Mouse (Mus musculus) embryonic facial prominence, embryonic 11.5 days (tissue): ENCODE results near the gene Glt28d2. TPM values are rescaled to one million over a fixed set of nuclear protein-coding genes. Genes with fewer than 3 reads are reported as not detected.

Experiments
- ATAC-seq: fragments of 200-750 bp; cut with Nextera tagmentation; replicated peaks from 2 replicates; pipeline ENCODE4 v1.8.0; 2017; ENCODE audit warnings: low read depth; ENCODE audit not compliant: insufficient number of reproducible peaks, low FRiP score, low TSS enrichment
- DNase-seq: peaks from one replicate; pipeline ENCODE4 v3.0.0-alpha.2; 2015; ENCODE audit warnings: low spot score
- H3K27ac ChIP-seq: fragments of 300-500 bp; sonication (generic); replicated peaks from 2 replicates; pipeline ENCODE4 v1.5.1; 2014; ENCODE audit warnings: mild to moderate bottlenecking, low read depth, low read length, control low read depth
- H3K27me3 ChIP-seq: fragments of 300-500 bp; sonication (generic); 2 replicates; pipeline ENCODE4 v1.6.1; 2014; ENCODE audit warnings: mild to moderate bottlenecking, low read length, moderate library complexity, mixed read lengths; ENCODE audit not compliant: control insufficient read depth, insufficient read depth
- H3K36me3 ChIP-seq: fragments of 300-500 bp; sonication (generic); replicated peaks from 2 replicates; pipeline ENCODE4 v1.6.1; 2014; ENCODE audit warnings: low read depth, mild to moderate bottlenecking, low read length, moderate library complexity, mixed read lengths; ENCODE audit not compliant: control insufficient read depth, insufficient read depth
- H3K4me1 ChIP-seq: fragments of 300-500 bp; sonication (generic); 2 replicates; pipeline ENCODE4 v1.6.1; 2014; ENCODE audit warnings: low read length, mixed read lengths; ENCODE audit not compliant: control insufficient read depth, insufficient read depth
- H3K4me2 ChIP-seq: fragments of 300-500 bp; sonication (generic); 2 replicates; pipeline ENCODE4 v1.6.1; 2014; ENCODE audit warnings: low read depth, mild to moderate bottlenecking, control low read depth, low read length, moderate library complexity
- H3K4me3 ChIP-seq: fragments of 300-500 bp; sonication (generic); 2 replicates; pipeline ENCODE4 v1.5.1; 2014; ENCODE audit warnings: low read depth, low read length, control low read depth
- H3K9ac ChIP-seq: fragments of 300-500 bp; sonication (generic); replicated peaks from 2 replicates; pipeline ENCODE4 v1.6.1; 2014; ENCODE audit warnings: mild to moderate bottlenecking, control low read depth, low read length
- H3K9me3 ChIP-seq: fragments of 300-500 bp; sonication (generic); replicated peaks from 2 replicates; pipeline ENCODE4 v1.6.1; 2016; ENCODE audit warnings: mild to moderate bottlenecking, low read length, inconsistent platforms, mixed read lengths; ENCODE audit not compliant: control insufficient read depth
- WGBS: fragments of 180-500 bp; shearing (Covaris S2); extraction: QIAGEN DNeasy Blood & Tissue Kit; methylation state at CpG from one replicate; pipeline ENCODE4 v1.1.7; 2014; 5-methylcytosine and 5-hydroxymethylcytosine counted together
- polyA plus RNA-seq: library from polyadenylated mRNA; unstranded; fragments of >200 nt; fragmentation: Nextera tagmentation; extraction: Ambion mirVana; gene quantifications from 2 replicates; pipeline ENCODE4 v1.2.1, GENCODE M21; 2014

Gene Glt28d2
- polyA plus RNA-seq, 1 experiment from 2014 or later = 0.94 TPM

DNA sequence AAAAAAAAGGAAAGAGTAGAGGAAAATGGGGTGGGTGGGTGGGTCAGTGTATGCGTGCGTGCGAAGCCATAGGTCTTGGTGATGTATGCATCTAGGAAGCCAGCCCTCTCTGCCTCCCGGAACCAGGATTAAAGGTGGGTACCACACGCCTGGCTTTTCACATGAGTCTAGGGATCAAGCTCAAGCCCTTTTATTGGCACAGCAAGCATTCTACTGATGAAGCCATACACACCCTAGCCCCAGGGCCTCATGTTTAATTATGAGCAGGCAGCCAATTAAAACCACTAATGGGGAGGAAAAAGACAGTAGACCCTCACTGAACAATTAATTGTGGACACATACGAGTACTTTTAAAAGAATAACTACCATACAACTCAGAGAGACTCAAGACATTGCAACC, 33.2 kb downstream of the Glt28d2 start:
- H3K36me3 ChIP-seq = no peaks in the 10 kb centered on the region
- no peaks in the 10 kb centered on the region for H3K27me3 ChIP-seq
- no peak overlapping the region for H3K4me3 ChIP-seq
- H3K4me2 ChIP-seq = no peak overlapping the region
- H3K27ac ChIP-seq = no peak overlapping the region
- ATAC-seq (no peak), DNase-seq (no peak)
- 88% methylated on average over 6 of the region's 6 CpGs for WGBS
- H3K9ac ChIP-seq = no peak overlapping the region
- H3K4me1 ChIP-seq = no peaks in the 10 kb centered on the region
- H3K9me3 ChIP-seq = no peaks in the 10 kb centered on the region

DNA sequence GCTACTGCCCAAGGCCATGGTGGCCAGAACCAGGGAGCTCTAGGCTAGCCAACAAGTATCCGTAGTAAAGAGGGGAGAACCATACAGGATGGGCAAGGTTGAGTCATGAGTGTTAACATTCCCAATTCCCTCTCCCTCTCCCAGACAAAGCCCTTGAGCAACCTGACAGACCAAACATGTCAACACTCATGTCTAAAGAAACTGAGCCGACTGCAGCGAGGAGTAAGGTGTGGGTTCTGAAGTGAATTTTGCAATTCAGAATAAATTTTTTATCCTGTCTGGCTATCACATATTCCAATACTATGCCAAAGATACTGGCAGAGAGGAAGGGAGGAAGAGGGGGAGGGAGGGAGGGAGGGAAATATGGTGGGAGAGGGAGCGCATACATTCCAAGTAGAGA, 33.6 kb downstream of the Glt28d2 start:
- H3K27ac ChIP-seq = no peak overlapping the region
- no peaks in the 10 kb centered on the region for H3K27me3 ChIP-seq
- 82% methylated on average over 4 of the region's 4 CpGs for WGBS
- no peak for DNase-seq
- H3K9me3 ChIP-seq = no peaks in the 10 kb centered on the region
- no peaks in the 10 kb centered on the region for H3K36me3 ChIP-seq
- no peak overlapping the region for H3K4me2 ChIP-seq
- H3K4me3 ChIP-seq = no peak overlapping the region
- H3K4me1 ChIP-seq = no peaks in the 10 kb centered on the region
- H3K9ac ChIP-seq = no peak overlapping the region
- no peak for ATAC-seq

DNA sequence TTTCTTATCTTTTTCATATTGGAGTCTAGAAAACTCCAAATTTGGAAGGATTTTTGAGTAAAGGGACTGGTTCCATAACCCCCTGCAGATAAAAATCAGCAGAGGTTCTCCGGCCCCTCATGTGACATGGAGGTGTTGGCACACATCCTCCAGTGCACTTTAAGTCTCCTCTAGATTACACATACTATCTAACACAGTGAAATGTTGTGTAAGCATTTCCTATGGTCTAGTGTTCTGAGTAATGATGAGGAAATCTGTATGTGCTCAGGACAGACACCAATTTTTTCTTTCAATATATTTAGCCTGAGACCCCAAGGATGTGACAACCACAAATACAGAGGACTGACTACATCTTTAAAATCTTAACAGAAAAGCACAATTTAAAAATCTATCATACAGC, 37.2 kb downstream of the Glt28d2 start:
- no peak overlapping the region for H3K27ac ChIP-seq
- H3K27me3 ChIP-seq = no peaks in the 10 kb centered on the region
- H3K36me3 ChIP-seq = no peaks in the 10 kb centered on the region
- 90% methylated on average over 1 of the region's 1 CpGs for WGBS
- ATAC-seq (no peak), DNase-seq (no peak)
- H3K4me3 ChIP-seq = no peak overlapping the region
- no peaks in the 10 kb centered on the region for H3K4me1 ChIP-seq
- no peak overlapping the region for H3K4me2 ChIP-seq
- no peaks in the 10 kb centered on the region for H3K9me3 ChIP-seq
- no peak overlapping the region for H3K9ac ChIP-seq

DNA sequence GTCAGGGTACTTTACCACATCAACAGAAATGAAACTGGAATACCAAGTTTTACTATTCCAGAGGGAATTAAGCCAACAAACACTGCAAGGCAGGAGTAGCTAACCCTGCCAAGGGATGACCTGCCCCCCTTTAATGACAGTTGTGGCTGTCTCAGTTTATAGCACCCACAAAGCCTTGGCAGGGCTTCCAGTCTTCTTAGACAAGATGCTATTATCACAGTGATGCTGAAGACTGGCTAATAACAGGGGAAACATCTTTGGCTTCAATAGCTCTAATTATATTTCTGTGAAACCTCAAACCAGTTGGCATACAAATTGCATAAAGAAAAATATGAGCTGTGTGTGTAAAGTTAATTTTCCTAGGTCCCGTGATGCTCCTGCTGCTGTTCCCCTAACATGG, 41.0 kb downstream of the Glt28d2 start:
- ATAC-seq (no peak), DNase-seq (no peak)
- 77% methylated on average over 1 of the region's 1 CpGs for WGBS
- Histone ChIP-seq H3K9me3 (no peaks in the 10 kb centered on the region), H3K4me1 (no peaks in the 10 kb centered on the region; the same call in 1 of the 2 replicates), H3K36me3 (no peaks in the 10 kb centered on the region), H3K27ac (no peak overlapping the region), H3K4me3 (no peak overlapping the region), H3K4me2 (no peak overlapping the region), H3K9ac (no peak overlapping the region), H3K27me3 (no peaks in the 10 kb centered on the region)

DNA sequence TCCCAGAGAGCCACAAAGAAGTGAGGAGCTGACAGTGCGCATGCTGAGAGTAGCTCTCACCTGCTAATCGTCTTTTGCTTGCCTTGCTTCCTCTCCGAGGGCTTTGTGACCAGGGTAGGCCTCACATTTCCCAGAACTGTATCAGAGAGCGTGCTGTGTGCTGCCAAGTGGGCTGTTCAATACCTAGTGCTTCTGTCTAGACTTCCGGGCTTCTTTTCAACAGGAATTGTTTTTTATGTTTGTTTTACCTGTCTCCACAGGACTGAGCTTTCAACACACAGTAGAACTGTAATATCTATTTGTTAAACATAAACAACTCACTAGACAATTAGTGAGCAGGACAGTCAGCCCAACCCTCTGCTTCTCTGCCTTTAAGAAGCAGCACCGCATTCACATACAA, 42.0 kb downstream of the Glt28d2 start:
- Histone ChIP-seq H3K4me3 (no peak overlapping the region), H3K27me3 (no peaks in the 10 kb centered on the region), H3K36me3 (no peaks in the 10 kb centered on the region), H3K9me3 (no peaks in the 10 kb centered on the region), H3K4me1 (no peaks in the 10 kb centered on the region; the same call in 1 of the 2 replicates), H3K4me2 (no peak overlapping the region), H3K9ac (no peak overlapping the region), H3K27ac (no peak overlapping the region)
- no peak for ATAC-seq
- 80% methylated on average over 6 of the region's 6 CpGs for WGBS
- DNase-seq = no peak

DNA sequence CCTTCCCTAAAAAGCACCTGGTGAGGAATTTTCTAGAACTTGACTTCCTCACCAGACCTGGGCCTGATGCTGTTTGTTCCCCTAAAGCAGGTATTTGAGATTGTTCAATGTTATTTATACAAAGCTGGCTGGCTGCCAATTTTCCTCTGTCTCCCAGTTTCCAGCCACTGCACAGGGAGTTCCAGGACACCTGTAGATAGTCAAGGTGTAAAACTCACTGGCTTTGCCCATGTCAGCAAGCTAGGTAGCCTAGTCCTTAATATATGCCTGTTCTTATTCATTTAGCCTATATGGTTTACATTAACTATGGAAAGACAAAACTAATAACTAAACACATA, 44.5 kb downstream of the Glt28d2 start:
- H3K9me3 ChIP-seq = no peaks in the 10 kb centered on the region
- H3K4me2 ChIP-seq = no peak overlapping the region
- no peak overlapping the region for H3K4me3 ChIP-seq
- H3K9ac ChIP-seq = no peak overlapping the region
- no peak overlapping the region for H3K27ac ChIP-seq
- ATAC-seq (no peak), DNase-seq (no peak)
- no peaks in the 10 kb centered on the region for H3K36me3 ChIP-seq
- H3K27me3 ChIP-seq = no peaks in the 10 kb centered on the region
- no peaks in the 10 kb centered on the region; the same call in 1 of the 2 replicates for H3K4me1 ChIP-seq

DNA sequence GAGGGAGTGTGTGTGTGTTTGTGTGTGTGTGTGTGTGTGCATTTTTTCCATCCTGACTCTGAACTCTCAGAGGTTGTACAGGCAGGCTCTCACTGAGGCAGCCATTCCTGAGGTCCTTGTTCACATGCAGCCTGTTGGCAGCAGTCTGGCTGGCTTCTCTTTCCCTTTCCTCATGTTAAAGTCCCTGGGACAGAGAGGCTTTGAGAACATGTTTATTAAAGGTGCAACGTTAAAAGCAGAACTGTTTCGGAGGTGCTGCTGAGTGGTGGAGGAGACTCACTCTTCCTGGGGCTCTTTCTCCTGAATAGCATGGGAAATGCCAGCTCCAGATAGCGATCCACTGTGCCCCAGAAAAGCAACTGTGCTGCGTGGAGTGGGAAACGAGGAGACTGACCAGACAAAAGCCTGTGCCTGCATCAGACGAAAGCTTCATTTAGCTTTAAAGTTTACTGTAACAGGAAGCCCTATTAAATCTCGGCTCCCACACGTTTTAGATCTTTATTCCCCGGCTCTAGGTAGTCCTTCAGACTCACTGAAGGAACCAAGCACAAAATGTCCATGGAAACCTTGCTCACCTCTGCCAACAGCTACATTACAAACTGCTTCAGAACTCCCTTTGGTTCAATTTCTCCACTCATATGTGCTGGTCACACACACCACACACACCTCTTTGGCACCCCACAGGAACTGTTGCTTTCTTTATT, 45.0 kb downstream of the Glt28d2 start:
- ATAC-seq (no peak), DNase-seq (no peak)
- no peak overlapping the region for H3K27ac ChIP-seq
- H3K4me2 ChIP-seq = no peak overlapping the region
- 40% methylated on average over 9 of the region's 9 CpGs for WGBS
- no peaks in the 10 kb centered on the region for H3K36me3 ChIP-seq
- no peaks in the 10 kb centered on the region; the same call in 1 of the 2 replicates for H3K4me1 ChIP-seq
- no peak overlapping the region for H3K4me3 ChIP-seq
- H3K9ac ChIP-seq = peak overlapping the region; percentile 13; the same call in 1 of the 2 replicates
- no peaks in the 10 kb centered on the region for H3K9me3 ChIP-seq
- H3K27me3 ChIP-seq = no peaks in the 10 kb centered on the region

DNA sequence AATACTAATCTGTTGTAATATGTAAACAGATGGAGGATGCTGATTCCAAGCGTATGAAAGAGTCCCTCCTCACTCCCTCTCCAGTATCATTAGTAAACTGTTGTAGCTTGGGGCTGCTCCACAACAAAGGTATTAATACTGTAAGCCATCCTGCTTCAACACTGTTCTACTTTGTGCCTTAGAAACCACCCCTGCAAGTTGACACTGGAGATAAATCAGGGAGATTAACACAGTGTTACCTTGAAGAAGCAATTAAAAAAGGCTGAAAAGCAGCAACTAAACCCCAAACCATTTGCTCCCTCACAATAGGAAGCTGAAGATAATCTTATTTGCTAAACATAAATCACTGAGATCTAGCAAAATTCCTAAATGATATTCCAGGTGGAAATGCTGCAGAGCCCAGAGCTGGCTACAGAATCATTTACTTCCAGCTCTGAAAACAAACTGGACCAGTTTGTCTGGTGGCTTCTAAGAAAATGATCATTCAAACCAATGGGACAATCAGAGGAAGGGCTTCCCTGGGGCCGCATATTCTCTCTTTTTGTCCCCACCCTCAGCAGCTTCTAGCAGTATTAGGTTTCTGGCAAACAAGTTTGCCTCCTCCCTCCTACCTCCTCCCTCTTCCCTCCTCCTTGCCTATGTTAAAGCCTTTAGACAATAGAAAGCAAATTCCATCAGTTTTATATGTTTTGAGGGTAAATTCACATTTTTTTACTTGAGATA, 45.7 kb downstream of the Glt28d2 start:
- Histone ChIP-seq H3K27ac (no peak overlapping the region), H3K4me2 (no peak overlapping the region), H3K4me3 (no peak overlapping the region), H3K36me3 (no peaks in the 10 kb centered on the region), H3K9me3 (no peaks in the 10 kb centered on the region), H3K4me1 (no peaks in the 10 kb centered on the region; the same call in 1 of the 2 replicates), H3K9ac (no peak overlapping the region), H3K27me3 (no peaks in the 10 kb centered on the region)
- 46% methylated on average over 2 of the region's 2 CpGs for WGBS
- ATAC-seq = no peak
- DNase-seq = peak; percentile 49
